In the genomic region with DNA sequence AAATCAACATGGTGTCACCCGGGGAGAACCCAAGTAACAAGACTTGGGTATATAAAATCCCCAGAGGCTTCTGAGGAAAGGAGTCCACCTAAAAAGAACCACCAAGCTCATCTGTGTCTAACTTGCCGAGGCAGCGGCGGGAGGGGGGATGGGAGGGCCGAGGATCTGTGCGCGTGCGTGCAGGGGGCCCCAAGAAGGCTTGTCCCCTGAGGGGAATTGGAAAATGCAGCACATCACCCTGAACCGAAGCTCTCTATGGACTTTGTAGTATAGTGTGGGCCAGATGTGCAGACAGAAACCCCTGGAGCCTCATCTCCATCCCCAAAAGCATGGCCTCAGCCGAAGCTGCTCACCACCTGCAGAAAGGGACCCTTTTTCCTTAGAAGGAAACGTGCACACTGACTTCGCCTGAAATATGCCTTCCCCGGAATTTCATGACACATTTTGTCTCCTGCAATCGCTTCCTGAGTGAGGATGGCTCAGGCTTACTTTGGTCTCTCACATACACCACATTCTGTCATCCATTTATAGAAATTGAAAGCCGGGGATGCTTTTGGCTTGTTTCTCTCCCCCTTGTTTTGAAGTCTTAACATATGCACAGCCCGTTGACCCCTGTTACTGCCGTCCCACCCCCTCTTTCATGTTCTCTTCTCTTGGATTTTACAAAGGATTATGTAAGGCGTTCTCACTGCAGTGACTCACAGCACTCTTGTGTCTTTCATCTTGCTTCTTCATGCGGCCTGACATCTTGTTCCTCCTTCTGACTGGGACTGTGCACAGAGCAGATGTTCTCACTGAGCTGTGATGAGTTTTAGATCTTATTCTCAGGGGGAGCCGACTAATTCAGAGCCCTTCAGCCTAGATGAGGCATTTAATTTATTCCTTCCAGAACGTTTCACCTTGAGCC, we compare ENCODE assay signal across 12 mouse cellular contexts.
DNase-seq lines count a peak whose midpoint lies in the region; ATAC-seq and TF ChIP-seq lines count a peak whose summit lies in the region.
"Had no signal": no experiment of that assay in that cellular context is flagged by ENCODE, and none has a peak within 500 bp of the region (broad histone marks: within the 10 kb centered on the region; RNA-seq: fewer than 3 reads in every experiment).

No protein-coding gene starts in this region.

- TF ChIP-seq CTCF in kidney, postnatal 0 days (IDR thresholded peaks at IDR 0.05; ENCODE audit: low read depth) = no peak
- TF ChIP-seq CTCF in gastrocnemius, adult 2 months (IDR thresholded peaks at IDR 0.05) = no peak

- no peaks in the 10 kb centered on the region for H3K36me3 ChIP-seq in kidney, postnatal 0 days (ENCODE audit: insufficient read depth, low read length)
- H3K36me3 ChIP-seq: liver, embryonic 15.5 days had no signal

- no peak overlapping the region for H3K27ac ChIP-seq in kidney, postnatal 0 days
- H3K27ac ChIP-seq in gastrocnemius, adult 2 months = no peak overlapping the region
- H3K27ac ChIP-seq: heart, adult 2 months; liver, embryonic 15.5 days had no signal

- H3K4me1 ChIP-seq in kidney, postnatal 0 days (replicated peaks; ENCODE audit: insufficient read depth, low read length) = no peaks in the 10 kb centered on the region
- H3K4me1 ChIP-seq: liver, embryonic 15.5 days had no signal

- intact Hi-C loops in gastrocnemius, adult 2 months (cut with DNase I) = no loop called here

- no peaks in the 10 kb centered on the region for H3K9me3 ChIP-seq in kidney, postnatal 0 days (replicated peaks; ENCODE audit: low read length)
- H3K9me3 ChIP-seq: liver, embryonic 15.5 days had no signal

- no peak overlapping the region for H3K9ac ChIP-seq in kidney, postnatal 0 days (ENCODE audit: low read depth, low read length)
- H3K9ac ChIP-seq: liver, embryonic 15.5 days had no signal

- H3K4me3 ChIP-seq in kidney, postnatal 0 days (replicated peaks; ENCODE audit: low read depth, low read length) = no peak overlapping the region
- no peak overlapping the region for H3K4me3 ChIP-seq in gastrocnemius, adult 2 months
- H3K4me3 ChIP-seq: heart, adult 2 months; liver, embryonic 15.5 days had no signal

- no peak overlapping the region for H3K4me2 ChIP-seq in kidney, postnatal 0 days (ENCODE audit: low read length)
- H3K4me2 ChIP-seq: liver, embryonic 15.5 days had no signal

- H3K27me3 ChIP-seq in kidney, postnatal 0 days (ENCODE audit: insufficient read depth, low read length) = no peaks in the 10 kb centered on the region
- H3K27me3 ChIP-seq: liver, embryonic 15.5 days had no signal

- DNase-seq in kidney, postnatal 0 days (ENCODE audit: low spot score) = peak; percentile 11
- DNase-seq in kidney, adult 9 months = no peak
- peak; percentile 44 to 58 for DNase-seq in frontal cortex, postnatal 36 days (ENCODE audit: low spot score in 2 of 2)
- DNase-seq in left cerebral cortex, adult 9 months (ENCODE audit: low spot score in 2 of 2) = peak; percentile 30 to 38
- peak; percentile 23 for DNase-seq in right cerebral cortex, postnatal 25 days
- no peak for DNase-seq in gastrocnemius, adult 2 months
- no peak for DNase-seq in heart, adult 18-20 months
- DNase-seq: cerebellum, postnatal 36 days; heart, adult 2 months; kidney, adult 18-20 months had no signal

- 58% methylated on average over 21 of the region's 21 CpGs for WGBS in kidney, postnatal 0 days

- ATAC-seq in kidney, postnatal 0 days (replicated peaks; ENCODE audit: low FRiP score, low read depth) = no peak
- no peak for ATAC-seq in activated CD4-positive, CD25-positive, alpha-beta regulatory T cell, adult 4 months

Comparison
In these comparisons a context has a peak if more than half of its experiments do, and no peak if none do; other contexts are left out.
1. DNase-seq: peak in kidney, postnatal 0 days (single experiment), frontal cortex, postnatal 36 days (2 of 2), left cerebral cortex, adult 9 months (2 of 2) and right cerebral cortex, postnatal 25 days (single experiment); none in kidney, adult 9 months (single experiment), gastrocnemius, adult 2 months (single experiment) and heart, adult 18-20 months (0 of 2).